Mouse (Mus musculus): ENCODE data around the gene Sbf2. TPM values are rescaled to one million over a fixed set of nuclear protein-coding genes. Genes with fewer than 3 reads are reported as not detected.
"Not testable (repeated sequence)": the region's sequence is repeated elsewhere in the genome, so short reads cannot be mapped to it uniquely, and the experiment has no call there.

The Sbf2 gene
- polyA plus RNA-seq, 1 experiment from 2014 or later: 48.9 TPM

GRCm38 (mm10) chr7:110414276-110414675, 200.4 kb downstream of the Sbf2 start:
- Histone ChIP-seq H3K9ac (ENCODE audit: low read depth, low read length) (no peak overlapping the region), H3K4me3 (ENCODE audit: low read depth, low read length) (no peak overlapping the region), H3K27me3 (ENCODE audit: control insufficient read depth, insufficient read depth, low read length) (no peaks in the 10 kb centered on the region), H3K4me1 (replicated peaks; ENCODE audit: control insufficient read depth, insufficient read depth, low read length) (no peaks in the 10 kb centered on the region), H3K27ac (ENCODE audit: low read depth, low read length) (no peak overlapping the region), H3K36me3 (ENCODE audit: control insufficient read depth, insufficient read depth, low read length) (no peaks in the 10 kb centered on the region), H3K9me3 (ENCODE audit: control insufficient read depth, low read length) (no peaks in the 10 kb centered on the region), H3K4me2 (replicated peaks; ENCODE audit: low read depth, low read length) (no peak overlapping the region)
- no peak for ATAC-seq (ENCODE audit: low FRiP score)
- no peak for DNase-seq (ENCODE audit: low spot score)
- 91% methylated on average over 5 of the region's 5 CpGs for WGBS

DNA sequence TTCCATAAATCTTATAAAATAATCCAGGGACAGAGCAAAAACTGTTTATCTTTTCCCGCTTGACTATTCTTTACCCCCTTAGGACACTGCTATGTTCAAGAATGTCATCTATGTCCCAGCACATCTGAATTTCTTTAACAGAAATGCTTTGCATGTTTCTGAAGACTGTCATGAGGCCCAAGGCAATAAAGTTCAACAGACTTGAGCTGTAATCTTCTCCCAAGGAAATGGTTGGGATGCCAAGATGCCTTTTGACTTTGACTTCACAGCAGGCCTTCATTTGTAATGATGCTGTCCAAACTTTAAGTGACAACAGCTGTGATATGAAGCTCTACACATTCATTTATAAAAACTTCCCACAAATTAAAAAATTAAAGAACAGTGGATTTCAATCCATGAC, 212.6 kb downstream of the Sbf2 start:
- 62% methylated on average over 1 of the region's 1 CpGs for WGBS
- no peaks in the 10 kb centered on the region for H3K36me3 ChIP-seq (ENCODE audit: control insufficient read depth, insufficient read depth, low read length)
- no peak overlapping the region for H3K4me3 ChIP-seq (ENCODE audit: low read depth, low read length)
- DNase-seq (ENCODE audit: low spot score): no peak
- no peak overlapping the region for H3K4me2 ChIP-seq (replicated peaks; ENCODE audit: low read depth, low read length)
- no peak for ATAC-seq (ENCODE audit: low FRiP score)
- H3K9me3 ChIP-seq (ENCODE audit: control insufficient read depth, low read length): no peaks in the 10 kb centered on the region
- H3K27ac ChIP-seq (ENCODE audit: low read depth, low read length): no peak overlapping the region
- no peaks in the 10 kb centered on the region for H3K27me3 ChIP-seq (ENCODE audit: control insufficient read depth, insufficient read depth, low read length)
- H3K4me1 ChIP-seq (replicated peaks; ENCODE audit: control insufficient read depth, insufficient read depth, low read length): no peaks in the 10 kb centered on the region
- H3K9ac ChIP-seq (ENCODE audit: low read depth, low read length): no peak overlapping the region

DNA sequence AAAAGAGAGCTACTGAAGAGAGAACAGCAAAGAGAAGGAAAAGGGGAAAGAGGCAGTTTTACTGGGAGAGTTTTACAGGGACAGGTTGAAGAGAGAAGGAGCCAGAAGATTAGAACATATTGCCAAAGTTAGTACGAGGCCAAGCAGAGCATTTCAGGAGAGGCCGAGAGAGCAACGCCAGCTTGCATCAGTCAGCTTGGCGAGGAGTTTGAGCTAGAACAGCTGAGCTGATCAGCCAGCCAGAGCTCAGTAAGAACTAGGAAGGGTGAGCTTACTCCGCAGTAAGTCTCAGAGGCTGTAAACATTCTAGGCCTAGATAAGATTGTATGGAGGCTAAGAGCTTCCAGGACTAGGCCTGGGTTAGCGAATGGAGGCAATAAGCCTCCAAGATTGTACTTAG, 222.1 kb downstream of the Sbf2 start:
- Histone ChIP-seq H3K4me2 (replicated peaks; ENCODE audit: low read depth, low read length) (no peak overlapping the region), H3K27ac (ENCODE audit: low read depth, low read length) (no peak overlapping the region), H3K9me3 (ENCODE audit: control insufficient read depth, low read length) (no peaks in the 10 kb centered on the region), H3K4me3 (ENCODE audit: low read depth, low read length) (no peak overlapping the region), H3K4me1 (replicated peaks; ENCODE audit: control insufficient read depth, insufficient read depth, low read length) (no peaks in the 10 kb centered on the region), H3K9ac (ENCODE audit: low read depth, low read length) (no peak overlapping the region), H3K27me3 (ENCODE audit: control insufficient read depth, insufficient read depth, low read length) (no peaks in the 10 kb centered on the region), H3K36me3 (ENCODE audit: control insufficient read depth, insufficient read depth, low read length) (no peaks in the 10 kb centered on the region)
- ATAC-seq (ENCODE audit: low FRiP score) (no peak), DNase-seq (ENCODE audit: low spot score) (no peak)
- 90% methylated on average over 6 of the region's 6 CpGs for WGBS

- no peaks in the 10 kb centered on the region for H3K4me1 ChIP-seq (replicated peaks; ENCODE audit: control insufficient read depth, insufficient read depth, low read length)
- no peaks in the 10 kb centered on the region for H3K36me3 ChIP-seq (ENCODE audit: control insufficient read depth, insufficient read depth, low read length)
- H3K27me3 ChIP-seq (ENCODE audit: control insufficient read depth, insufficient read depth, low read length): no peaks in the 10 kb centered on the region
- H3K4me2 ChIP-seq (replicated peaks; ENCODE audit: low read depth, low read length): no peak overlapping the region
- no peak overlapping the region for H3K9ac ChIP-seq (ENCODE audit: low read depth, low read length)
- 89% methylated on average over 2 of the region's 2 CpGs for WGBS
- no peak overlapping the region for H3K27ac ChIP-seq (ENCODE audit: low read depth, low read length)
- DNase-seq (ENCODE audit: low spot score) (no peak), ATAC-seq (ENCODE audit: low FRiP score) (no peak)
- H3K9me3 ChIP-seq (ENCODE audit: control insufficient read depth, low read length): no peaks in the 10 kb centered on the region
- H3K4me3 ChIP-seq (ENCODE audit: low read depth, low read length): no peak overlapping the region
Measured at GRCm38 (mm10) chr7:110391632-110392031, 223.1 kb downstream of the Sbf2 start.

- H3K36me3 ChIP-seq (ENCODE audit: control insufficient read depth, insufficient read depth, low read length); H3K9me3 ChIP-seq (ENCODE audit: control insufficient read depth, low read length); DNase-seq (ENCODE audit: low spot score); ATAC-seq (ENCODE audit: low FRiP score); H3K4me1 ChIP-seq (replicated peaks; ENCODE audit: control insufficient read depth, insufficient read depth, low read length); H3K27ac ChIP-seq (ENCODE audit: low read depth, low read length); H3K4me3 ChIP-seq (ENCODE audit: low read depth, low read length); H3K9ac ChIP-seq (ENCODE audit: low read depth, low read length); H3K4me2 ChIP-seq (replicated peaks; ENCODE audit: low read depth, low read length); H3K27me3 ChIP-seq (ENCODE audit: control insufficient read depth, insufficient read depth, low read length): not testable (repeated sequence)
- 72% methylated on average over 2 of the region's 2 CpGs for WGBS
Measured at GRCm38 (mm10) chr7:110388889-110389288, 225.8 kb downstream of the Sbf2 start.

- ATAC-seq (ENCODE audit: low FRiP score): no peak
- WGBS: 52% methylated on average over 2 of the region's 2 CpGs
Measured at GRCm38 (mm10) chr7:110387565-110387964, 227.2 kb downstream of the Sbf2 start.

DNA sequence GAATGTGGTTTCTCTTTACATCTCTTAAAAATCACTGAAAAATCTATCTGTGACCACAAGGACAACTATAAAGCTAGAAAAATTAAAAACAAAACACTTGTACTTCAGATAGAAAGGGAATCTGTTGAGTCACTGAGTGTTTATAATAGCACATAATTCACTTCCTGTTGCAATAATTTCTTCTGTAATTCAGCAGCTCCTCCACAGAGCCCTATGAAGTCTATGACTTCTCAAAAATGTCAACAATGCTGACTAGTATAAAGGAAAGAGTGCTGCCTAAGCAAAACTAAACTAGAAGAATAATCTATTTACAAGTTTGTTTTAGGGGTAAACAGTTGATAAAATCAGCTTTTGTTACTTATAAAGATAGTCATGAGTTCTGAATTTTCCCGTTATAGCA, 229.2 kb downstream of the Sbf2 start:
- no peak for ATAC-seq (ENCODE audit: low FRiP score)
- Histone ChIP-seq H3K9ac (ENCODE audit: low read depth, low read length) (no peak overlapping the region), H3K27ac (ENCODE audit: low read depth, low read length) (no peak overlapping the region), H3K27me3 (ENCODE audit: control insufficient read depth, insufficient read depth, low read length) (no peaks in the 10 kb centered on the region), H3K4me2 (replicated peaks; ENCODE audit: low read depth, low read length) (no peak overlapping the region), H3K4me1 (replicated peaks; ENCODE audit: control insufficient read depth, insufficient read depth, low read length) (no peaks in the 10 kb centered on the region), H3K36me3 (ENCODE audit: control insufficient read depth, insufficient read depth, low read length) (no peaks in the 10 kb centered on the region), H3K9me3 (ENCODE audit: control insufficient read depth, low read length) (no peaks in the 10 kb centered on the region), H3K4me3 (ENCODE audit: low read depth, low read length) (no peak overlapping the region)
- whole genome bisulfite sequencing: 93% methylated on average over 1 of the region's 1 CpGs
- DNase-seq (ENCODE audit: low spot score): no peak

More at GRCm38 (mm10) chr7:110387565-110387964, 227.2 kb downstream of the Sbf2 start:
- H3K27ac ChIP-seq (ENCODE audit: low read depth, low read length): no peak overlapping the region
- H3K4me3 ChIP-seq (ENCODE audit: low read depth, low read length): no peak overlapping the region
- H3K36me3 ChIP-seq (ENCODE audit: control insufficient read depth, insufficient read depth, low read length): no peaks in the 10 kb centered on the region
- H3K9me3 ChIP-seq (ENCODE audit: control insufficient read depth, low read length): no peaks in the 10 kb centered on the region
- DNase-seq (ENCODE audit: low spot score): no peak
- no peak overlapping the region for H3K9ac ChIP-seq (ENCODE audit: low read depth, low read length)
- no peaks in the 10 kb centered on the region for H3K27me3 ChIP-seq (ENCODE audit: control insufficient read depth, insufficient read depth, low read length)
- H3K4me2 ChIP-seq (replicated peaks; ENCODE audit: low read depth, low read length): no peak overlapping the region
- no peaks in the 10 kb centered on the region for H3K4me1 ChIP-seq (replicated peaks; ENCODE audit: control insufficient read depth, insufficient read depth, low read length)

DNA sequence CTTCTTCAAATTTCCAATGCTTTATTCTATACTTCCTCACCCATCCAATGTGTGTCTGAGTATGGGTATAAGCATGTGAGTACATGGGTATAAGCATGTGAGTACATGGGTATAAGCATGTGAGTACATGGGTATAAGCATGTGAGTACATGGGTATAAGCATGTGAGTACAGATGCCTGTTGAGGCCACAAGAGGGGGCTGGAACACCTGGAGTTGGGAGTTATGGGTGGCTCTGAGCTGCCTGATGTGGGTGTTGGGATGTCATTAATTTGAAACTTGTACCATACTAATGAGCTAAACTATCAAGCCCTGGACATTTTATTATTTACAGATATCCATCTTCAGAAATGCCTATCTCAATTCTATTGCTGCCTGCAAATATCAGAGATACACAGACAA, 230.4 kb downstream of the Sbf2 start:
- Histone ChIP-seq H3K4me3 (ENCODE audit: low read depth, low read length) (no peak overlapping the region), H3K4me1 (replicated peaks; ENCODE audit: control insufficient read depth, insufficient read depth, low read length) (no peaks in the 10 kb centered on the region), H3K4me2 (replicated peaks; ENCODE audit: low read depth, low read length) (no peak overlapping the region), H3K27me3 (ENCODE audit: control insufficient read depth, insufficient read depth, low read length) (no peaks in the 10 kb centered on the region), H3K36me3 (ENCODE audit: control insufficient read depth, insufficient read depth, low read length) (no peaks in the 10 kb centered on the region), H3K9me3 (ENCODE audit: control insufficient read depth, low read length) (no peaks in the 10 kb centered on the region), H3K9ac (ENCODE audit: low read depth, low read length) (no peak overlapping the region), H3K27ac (ENCODE audit: low read depth, low read length) (no peak overlapping the region)
- ATAC-seq (ENCODE audit: low FRiP score) (no peak), DNase-seq (ENCODE audit: low spot score) (no peak)

- Histone ChIP-seq H3K27me3 (ENCODE audit: control insufficient read depth, insufficient read depth, low read length) (no peaks in the 10 kb centered on the region), H3K9me3 (ENCODE audit: control insufficient read depth, low read length) (no peaks in the 10 kb centered on the region), H3K4me3 (ENCODE audit: low read depth, low read length) (no peak overlapping the region), H3K36me3 (ENCODE audit: control insufficient read depth, insufficient read depth, low read length) (no peaks in the 10 kb centered on the region), H3K27ac (ENCODE audit: low read depth, low read length) (no peak overlapping the region), H3K4me2 (replicated peaks; ENCODE audit: low read depth, low read length) (no peak overlapping the region), H3K4me1 (replicated peaks; ENCODE audit: control insufficient read depth, insufficient read depth, low read length) (no peaks in the 10 kb centered on the region), H3K9ac (ENCODE audit: low read depth, low read length) (no peak overlapping the region)
- DNase-seq (ENCODE audit: low spot score): no peak
- 90% methylated on average over 3 of the region's 3 CpGs for WGBS
- no peak for ATAC-seq (ENCODE audit: low FRiP score)
Measured at GRCm38 (mm10) chr7:110381625-110382024, 233.1 kb downstream of the Sbf2 start.

Data from hindbrain, embryonic 11.5 days (tissue).